Mouse (Mus musculus) CD8-positive naive resting alpha-beta T cell, adult 57 days (primary cell): ENCODE measurements around the gene Syt13. TPM values are rescaled to one million over a fixed set of nuclear protein-coding genes. Genes with fewer than 3 reads are reported as not detected.

Source experiments
- total RNA-seq: library from RNA; stranded (reverse); gene quantifications from one replicate; pipeline ENCODE4 v1.2.4, GENCODE M21; 2023

Syt13 gene
- not detected for total RNA-seq

DNA sequence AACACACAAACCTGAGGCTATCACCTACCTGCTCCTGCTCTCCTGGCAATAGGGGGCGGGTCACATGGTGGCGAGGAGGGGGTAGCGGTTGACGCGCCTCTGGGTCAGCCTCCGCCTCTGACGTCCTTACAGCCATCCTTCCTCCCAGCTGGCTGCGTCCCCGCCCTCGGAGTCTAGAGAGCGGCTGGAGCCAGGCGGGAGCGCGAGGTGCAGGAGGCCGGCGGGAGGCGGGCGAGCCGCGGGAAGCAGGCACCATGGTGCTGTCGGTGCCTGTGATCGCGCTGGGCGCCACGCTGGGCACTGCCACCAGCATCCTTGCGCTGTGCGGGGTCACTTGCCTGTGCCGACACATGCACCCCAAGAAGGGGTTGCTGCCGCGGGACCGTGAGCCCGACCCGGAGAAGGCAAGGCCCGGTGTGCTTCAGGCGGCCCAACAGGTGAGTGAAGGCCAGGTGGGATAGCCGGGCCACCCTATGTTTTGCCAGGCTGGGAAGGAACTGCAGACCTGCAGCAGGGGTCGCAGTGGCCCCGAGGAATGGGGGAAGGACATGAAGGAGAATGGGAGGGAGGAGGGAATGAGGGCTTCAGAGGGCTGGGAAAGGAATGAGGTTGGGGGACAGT, at the start of gene Syt13:
Gene Syt13 (plus strand): TSS at position 166 of the 621 bp plus-strand sequence.

Other genes with a start within 250 kb of the Syt13 start
- 28.0 TPM for gene Prdm11, start 131.1 kb downstream of the Syt13 start, total RNA-seq